Mouse (Mus musculus) MN1 (cell line): ENCODE measurements around the gene Slamf6.
"Not testable (repeated sequence)": the region's sequence is repeated elsewhere in the genome, so short reads cannot be mapped to it uniquely, and the experiment has no call there.

Experiments used
- DNase-seq: peaks from one replicate; pipeline ENCODE4 v3.0.0-alpha.2; 2016; ENCODE audit warnings: low spot score

Slamf6 gene

DNA sequence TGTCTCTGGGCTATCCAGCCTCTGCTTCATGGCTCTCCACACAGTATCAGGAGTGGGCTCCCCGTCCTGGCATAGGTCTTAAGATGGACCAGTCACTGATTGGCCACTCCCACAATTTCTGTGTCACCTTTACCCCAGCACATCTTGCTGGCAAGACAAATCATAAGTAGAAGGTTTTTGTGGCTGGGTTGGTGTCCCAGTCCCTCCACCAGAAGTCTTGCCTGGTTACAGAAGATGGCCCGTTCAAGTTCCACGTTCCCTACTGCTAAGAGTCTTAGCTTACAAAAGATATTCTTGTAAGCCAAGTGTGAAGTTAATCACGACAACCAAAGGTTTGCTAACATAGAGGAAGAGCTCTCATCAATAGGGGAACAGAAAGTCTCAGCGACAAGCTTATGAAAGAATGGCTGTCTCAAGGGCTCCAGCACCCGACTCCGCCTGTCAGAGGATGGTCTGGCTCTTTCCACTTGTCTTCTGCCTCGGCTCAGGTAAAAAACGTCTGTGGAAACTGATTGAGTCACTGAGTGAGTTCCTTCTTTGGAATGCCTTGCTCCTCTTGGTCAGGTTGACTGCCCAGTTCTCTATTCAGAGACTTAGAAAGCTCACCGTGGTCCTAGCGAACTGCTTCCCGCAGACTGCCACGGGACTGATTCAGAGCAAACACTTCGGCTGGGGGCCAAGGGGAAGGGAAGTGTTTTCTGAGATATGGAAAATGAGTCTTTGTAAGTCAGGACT is at the start of gene Slamf6:
Gene Slamf6 (plus strand): TSS at position 211 of the 735 bp plus-strand sequence.
- DNase-seq, result no peak

DNA sequence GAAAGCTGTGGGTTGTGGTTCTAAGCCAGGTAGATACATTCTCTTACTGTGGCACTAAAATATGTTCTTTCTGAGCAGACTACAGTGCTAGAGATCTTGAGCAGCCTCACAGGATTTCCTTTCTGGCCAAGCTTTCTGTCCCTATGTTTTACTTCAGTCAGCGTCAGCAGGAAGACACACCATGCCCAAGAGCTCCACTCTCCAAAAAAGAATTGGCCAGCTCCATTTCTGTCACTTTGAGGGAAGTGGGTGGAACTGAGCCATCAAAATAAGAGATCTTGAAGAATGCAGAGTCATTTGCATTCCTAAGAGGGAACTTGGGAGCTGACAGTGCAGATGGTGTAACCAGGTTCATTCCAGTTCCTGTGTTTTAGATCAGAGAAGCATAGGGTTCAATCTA is 30.3 kb upstream of the Slamf6 start:
- no peak for DNase-seq

DNA sequence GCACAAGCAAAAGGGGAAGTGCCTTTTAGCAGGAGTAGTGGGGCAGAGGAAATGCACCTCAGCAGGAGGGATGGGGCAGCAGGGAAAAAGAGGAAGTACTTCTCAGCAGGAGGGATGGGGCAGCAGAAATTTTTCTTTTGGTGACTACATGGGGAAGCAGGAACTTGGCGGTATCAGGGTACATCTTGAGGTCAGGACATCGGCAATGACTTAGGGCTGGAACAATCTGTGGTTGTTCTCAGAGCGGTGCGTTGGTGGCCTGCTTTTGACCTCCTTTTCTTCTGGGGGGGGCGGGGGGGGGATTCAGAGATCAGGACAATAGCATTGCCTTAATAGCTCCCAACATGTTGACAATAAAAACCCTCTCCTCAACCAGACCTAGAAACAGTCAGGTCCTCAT is 22.0 kb upstream of the Slamf6 start, which contains the start of gene Gm10521:
Gene Gm10521 (plus strand): TSS at position 301 of the 400 bp plus-strand sequence.
- DNase-seq, result not testable (repeated sequence)

DNA sequence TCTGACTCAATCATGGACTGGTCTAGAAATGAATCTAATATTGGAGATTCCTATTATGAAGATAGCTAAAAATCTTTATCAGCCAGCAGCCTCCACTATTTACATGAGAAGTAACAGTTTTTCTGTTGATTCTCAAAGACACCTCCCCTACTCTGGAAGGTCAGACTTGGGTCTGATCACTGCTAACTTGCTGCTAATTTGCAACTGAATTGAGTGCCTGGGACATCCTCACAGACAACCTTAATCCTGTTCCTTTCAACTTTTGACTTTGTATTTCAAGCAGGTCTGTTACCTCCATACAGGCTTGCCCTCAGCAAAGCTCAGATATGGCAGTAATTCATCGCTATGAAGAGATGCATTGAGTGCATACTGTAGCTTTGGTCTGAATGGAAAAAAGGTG is 13.3 kb upstream of the Slamf6 start:
- DNase-seq, result no peak

DNA sequence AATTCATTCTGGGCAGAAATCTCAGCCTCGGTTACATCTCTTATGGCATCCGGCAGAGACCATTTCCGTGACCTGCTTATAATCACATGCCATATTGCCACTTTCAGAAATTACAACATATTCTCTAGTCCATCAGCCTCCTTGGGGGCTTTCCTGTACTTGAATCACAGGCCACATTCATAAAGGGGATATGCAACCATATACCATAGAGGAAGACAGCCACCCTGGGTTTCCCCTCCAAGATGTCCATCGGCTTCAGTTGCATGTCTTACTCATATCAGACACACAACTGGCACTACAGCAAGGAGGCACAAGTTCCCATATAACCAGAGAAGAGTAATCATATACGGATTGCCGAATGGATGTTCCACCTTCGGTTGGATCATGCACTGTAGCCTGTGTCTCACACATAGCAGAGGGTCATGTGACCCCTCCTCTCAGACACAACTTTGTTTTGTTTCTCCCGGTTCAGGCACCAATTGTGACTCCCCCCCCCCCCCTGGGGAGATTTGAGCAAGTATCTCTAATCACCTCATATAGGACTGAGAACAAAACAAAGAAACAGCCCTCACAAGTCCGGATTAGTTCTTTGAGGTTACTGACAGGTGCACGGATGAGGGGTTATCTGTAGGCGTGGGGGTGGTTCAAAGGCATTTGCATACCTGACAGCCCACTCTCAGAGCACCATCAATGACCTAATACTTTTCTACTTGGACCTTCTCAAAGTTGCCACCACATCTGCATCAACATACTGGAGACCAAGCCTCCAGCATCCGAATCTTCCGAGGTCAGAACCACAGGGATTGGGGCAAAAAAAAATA is 1.5 kb upstream of the Slamf6 start:
- DNase-seq, result no peak

DNA sequence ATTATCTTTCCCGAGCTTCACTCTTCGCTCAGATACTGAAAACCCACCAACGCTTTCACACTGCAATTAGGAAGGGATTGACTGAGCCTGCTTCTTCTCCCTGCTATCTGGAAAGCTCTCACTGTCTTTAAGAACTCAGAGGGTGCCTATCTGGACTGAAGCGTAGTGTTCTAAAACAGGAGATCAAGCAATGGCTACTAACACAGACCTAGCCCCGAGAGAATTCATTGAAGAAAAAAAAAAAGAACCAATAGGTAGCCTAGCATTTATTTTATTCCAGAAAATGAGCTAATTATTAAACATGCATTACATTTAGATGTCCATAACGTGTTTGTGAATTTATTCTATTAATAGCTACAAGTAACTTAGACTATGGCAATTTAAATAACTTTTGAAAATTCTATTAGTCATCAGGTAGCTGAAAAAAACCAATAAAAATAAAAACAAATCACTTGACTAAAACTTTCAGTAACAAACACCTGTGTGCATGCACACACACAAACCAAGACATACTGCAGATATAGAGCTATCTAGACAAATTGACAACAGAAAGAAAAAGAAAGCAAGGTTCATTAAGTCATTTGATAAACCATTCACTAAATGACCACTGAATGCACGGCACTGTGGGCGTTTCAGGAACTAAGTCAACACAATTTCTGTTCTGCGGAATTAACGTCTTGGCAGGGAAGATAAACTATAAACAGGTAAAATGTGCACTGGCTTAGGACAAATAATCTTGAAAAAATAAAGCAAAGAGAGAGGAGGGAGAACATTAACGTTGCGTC is 1.0 kb downstream of the Slamf6 start:
- DNase-seq, result no peak

DNA sequence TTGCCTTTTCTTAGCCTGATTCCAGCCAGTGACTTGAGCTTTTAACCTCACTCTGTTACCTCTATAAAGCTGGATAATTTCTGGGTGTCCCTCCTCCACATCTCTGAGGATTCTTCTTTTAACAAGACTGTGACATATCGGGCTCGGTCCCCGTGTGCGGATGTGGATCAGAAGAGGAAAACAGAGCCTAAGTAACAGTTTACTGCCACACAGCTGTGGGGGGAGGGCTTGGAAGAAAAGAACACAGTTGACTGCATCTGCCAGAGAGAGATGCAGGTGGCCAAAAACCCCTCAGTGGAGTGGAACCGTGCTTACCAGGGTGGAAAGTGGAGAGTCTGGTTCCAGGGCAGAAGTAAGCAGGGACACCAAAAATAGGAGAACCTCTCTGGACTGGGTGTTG is 1.9 kb downstream of the Slamf6 start:
- no peak for DNase-seq

DNA sequence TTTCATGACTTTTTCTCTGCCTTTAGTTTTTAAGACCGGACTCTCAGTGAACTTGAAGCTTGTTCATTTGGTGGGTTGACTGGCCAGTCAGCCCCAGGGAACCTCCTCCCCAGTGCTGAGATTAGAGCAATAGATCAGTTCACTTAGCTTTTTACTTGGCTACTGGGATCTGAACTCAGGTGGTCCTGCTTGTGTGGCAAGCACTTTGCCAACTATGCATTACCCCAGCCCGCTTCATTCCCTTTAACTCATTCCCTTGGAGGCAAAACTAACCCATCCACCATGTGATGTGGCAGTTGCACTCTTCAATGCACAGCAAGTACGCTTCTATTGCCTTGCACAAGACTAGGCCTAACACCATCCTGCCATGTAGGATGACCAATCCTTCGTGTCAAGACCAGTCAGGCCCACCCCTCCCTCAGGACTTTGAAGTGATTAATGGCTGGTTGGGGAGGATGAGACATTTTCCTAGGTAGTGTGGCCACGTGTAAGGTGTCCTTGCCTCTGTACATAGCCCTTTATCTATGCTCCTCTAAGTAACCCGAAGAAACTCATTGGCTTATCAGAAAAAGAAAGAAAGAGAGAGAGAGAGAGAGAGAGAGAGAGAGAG is 2.7 kb downstream of the Slamf6 start:
- no peak for DNase-seq

DNA sequence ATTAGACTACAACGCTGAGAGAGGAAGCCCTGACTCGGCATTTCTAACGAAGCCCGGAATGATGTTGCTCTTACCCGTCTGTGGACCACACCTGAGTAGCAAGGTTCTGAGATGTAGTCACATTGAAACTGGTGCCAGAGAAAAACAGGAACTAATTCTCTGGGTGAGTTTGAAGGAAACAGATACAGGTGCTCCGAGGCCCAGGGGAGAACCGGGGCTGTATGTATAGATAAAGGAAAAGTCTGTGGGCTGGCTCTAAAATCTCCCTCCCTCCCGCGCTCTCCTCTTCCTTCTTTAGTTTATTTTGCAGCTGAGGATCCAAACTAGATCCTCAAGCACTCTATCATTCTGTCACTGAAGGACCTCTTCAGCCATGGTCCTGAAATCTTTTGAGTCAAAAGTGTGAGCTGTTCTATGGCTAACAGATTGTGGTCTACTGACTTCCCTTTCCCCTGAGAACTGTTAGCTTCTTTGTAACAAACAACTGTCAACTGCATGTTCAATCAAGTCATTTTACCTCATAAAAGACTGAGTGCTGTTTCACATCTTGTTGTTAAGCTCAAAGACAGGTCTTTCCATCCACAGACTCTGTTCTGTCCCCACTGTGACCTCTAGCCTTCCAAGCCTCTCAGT is 3.8 kb downstream of the Slamf6 start:
- no peak for DNase-seq

DNA sequence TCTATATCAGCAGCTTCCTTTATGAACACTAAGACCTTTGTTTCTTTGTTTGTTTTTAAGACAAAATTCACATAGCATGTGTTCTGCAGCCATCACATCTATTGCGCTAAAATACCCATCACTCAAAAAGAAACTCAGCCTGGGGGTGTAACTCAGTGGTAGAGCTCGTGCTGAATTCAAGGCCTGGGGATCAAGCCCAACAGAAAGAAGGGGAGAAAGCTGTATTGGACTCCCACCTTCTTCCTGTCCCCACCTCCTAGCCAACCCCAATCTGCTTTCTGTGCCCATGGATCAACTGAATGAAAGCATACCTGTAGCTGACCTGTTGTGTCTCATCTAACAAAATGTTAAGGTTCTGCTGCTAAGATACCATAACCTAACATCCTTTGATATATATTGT is 4.3 kb downstream of the Slamf6 start:
- no peak for DNase-seq

DNA sequence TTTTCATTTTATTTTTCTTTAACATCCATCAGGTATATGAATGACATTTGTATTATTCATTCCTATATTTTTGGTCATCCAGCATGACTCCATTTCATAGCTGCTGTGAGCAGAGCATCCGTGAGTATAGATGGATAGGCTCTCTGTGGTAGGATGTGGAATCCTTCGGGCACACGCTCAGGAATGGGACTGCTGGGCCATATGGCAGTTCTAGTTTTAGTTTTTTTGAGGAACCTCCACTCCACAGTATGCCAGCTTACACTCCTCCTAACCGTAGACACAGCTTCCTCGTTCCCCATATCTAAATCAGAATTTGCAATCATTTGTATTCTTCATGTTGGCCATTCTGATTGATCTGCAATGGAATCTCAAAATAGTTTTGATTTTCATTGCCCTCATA is 5.5 kb downstream of the Slamf6 start:
- DNase-seq, result no peak

DNA sequence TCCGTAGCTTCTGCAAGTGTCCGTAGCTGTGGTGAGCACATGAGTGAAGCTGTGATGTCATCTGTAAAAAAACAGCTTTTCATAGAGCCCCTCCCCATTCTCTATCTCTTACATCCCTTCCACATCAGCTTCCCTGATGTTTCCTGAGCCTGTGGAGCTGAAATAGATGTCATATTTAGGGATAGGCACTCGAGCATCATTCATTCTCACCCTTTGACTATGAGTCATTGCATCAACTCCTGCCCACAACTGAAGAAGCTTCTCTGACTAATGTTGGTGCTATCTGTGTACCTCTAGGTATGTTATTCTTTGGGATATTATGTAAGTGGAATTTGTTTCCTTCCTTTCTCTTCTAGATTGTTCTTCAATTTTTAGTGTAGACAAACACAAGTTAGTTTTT is 7.6 kb downstream of the Slamf6 start:
- DNase-seq, result no peak

DNA sequence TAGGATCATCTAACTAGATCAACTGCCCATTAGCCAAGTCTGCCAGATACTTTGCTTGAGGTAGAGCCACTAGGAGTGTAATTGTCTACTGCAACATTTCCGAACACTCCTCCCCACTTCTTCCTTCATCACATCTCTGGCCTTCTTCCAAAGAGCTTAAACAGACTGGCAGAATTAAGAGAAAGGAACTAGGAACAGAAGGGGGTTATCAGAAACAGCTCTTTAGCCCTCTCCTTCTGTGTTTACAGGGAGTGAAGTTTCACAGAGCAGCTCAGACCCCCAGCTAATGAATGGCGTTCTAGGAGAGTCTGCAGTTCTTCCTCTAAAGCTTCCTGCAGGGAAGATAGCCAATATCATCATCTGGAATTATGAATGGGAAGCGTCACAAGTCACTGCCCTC is 16.5 kb downstream of the Slamf6 start:
- DNase-seq, result no peak

DNA sequence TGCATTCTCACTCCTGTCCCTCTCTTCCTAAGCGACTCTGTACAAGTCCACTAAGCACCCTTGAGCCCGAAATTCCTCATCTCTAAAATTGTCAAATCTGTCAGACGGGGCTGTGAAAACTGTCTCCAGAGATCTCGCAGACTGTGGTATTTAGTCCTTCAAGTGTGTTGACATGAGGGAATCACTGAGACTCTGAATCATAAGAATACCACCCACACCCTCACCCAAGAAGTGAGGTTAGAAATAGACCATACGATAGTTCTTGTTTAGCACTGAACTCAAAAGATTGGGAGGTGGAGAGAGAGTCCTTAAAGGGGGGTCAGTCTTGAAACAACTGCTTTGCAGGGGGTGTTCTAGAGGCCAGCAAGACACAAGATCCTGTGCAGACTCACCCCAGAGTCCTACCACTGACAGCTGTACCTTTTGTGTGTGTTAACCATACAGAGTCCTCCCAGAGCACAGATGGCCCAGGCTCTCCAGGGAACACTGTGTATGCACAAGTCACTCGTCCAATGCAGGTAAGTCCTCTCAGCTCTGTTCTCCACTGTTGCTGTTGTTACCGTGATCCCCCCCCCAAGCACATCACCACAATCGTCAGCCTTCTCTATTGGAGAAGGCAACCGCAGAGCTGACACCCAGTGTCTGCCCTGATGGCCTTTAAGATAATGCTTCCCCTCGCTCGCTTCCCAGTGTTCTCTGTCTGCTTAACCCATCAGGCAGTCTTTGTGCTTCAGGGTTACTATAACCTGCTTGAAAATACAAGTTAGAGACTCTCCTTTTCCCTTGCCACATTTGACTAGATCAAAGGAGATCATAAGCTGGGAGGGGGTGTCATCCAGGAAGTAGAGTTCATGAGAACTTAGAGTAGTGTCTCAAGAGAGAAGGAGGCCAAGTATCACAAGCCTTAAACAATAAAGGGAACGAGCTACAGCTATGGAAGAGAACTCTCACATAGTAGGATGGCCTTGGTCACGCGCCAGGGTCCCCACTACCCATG is 21.9 kb downstream of the Slamf6 start:
- DNase-seq, result no peak

DNA sequence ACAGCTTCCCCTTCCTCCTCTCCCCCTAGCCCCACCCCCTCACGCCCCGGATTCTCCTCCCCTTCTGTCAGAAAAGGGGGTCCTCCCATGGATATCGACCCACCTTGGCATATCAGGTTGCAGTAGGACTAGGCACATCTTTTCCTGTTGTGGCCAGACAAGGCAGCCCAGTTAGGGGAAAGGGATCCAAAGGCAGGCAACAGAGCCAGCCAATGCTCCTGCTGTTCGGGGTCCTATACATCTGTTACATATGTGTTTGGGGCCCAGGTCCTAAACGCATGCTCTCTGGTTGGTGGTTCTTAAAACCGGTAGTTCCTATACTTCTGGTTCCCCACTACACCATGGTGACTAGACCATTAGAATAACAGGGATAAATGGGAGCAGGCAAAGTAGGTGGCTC is 23.3 kb downstream of the Slamf6 start:
- DNase-seq, result no peak

DNA sequence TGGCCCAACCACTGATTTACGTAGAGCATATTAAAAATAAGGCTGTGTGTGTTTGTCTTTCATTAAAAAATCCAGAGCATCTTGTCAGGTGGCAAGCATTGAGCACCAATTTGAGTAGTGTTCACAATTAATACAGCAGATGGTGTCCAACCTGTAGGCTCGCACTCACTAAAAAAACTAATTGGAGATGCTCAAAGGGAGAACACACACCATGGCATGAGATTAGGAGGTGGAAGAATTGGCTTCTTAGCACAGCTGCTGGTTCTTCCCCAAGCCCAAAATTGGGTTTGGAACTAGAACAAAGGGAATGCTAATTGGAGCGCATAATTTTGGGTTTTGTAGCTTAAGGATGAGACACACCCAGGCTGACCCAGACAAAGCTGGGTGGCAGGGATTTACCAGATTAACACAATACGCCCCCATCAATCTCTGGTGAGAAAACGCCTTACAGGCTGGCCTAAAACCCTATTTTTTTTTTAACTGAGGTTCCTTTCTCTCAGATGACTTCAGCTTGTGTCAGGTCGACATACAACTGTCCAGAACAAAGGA is 29.2 kb downstream of the Slamf6 start:
- no peak for DNase-seq

DNA sequence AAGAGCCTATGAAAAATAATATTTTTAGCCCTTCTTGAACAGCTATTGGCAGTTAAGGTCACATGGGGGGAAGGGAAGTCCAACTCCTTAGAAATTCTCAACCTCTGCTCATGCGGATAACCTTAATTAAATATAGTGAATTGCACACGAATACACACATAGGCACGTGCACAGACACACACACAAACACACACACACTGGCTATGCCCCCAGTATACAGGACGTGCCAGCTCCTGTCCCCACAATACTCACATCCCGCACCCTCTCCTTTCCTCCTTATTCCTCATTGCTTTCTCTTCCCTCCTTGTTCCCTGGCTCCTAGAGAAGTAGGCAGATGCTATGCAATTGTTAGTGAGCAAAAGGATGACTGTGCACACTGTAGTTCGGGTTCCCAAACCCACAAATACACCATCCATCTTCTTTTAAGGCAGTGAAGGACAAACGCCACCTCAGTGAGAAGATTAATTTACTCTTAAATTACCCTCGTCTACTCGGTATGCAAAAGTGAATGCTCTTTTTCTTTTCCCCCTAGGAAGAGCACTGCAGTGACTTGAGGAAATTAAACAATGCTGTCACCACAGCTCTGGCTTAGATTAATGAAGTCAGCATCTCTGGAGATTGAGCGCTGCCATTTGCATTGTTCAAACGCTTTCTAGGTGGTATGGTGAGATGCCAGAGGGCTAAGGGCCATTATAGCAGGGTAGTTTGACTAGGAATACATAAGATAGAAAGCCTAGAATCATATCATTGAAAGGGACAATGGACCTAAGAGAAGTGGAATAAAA is 31.0 kb downstream of the Slamf6 start:
- DNase-seq, result no peak

DNA sequence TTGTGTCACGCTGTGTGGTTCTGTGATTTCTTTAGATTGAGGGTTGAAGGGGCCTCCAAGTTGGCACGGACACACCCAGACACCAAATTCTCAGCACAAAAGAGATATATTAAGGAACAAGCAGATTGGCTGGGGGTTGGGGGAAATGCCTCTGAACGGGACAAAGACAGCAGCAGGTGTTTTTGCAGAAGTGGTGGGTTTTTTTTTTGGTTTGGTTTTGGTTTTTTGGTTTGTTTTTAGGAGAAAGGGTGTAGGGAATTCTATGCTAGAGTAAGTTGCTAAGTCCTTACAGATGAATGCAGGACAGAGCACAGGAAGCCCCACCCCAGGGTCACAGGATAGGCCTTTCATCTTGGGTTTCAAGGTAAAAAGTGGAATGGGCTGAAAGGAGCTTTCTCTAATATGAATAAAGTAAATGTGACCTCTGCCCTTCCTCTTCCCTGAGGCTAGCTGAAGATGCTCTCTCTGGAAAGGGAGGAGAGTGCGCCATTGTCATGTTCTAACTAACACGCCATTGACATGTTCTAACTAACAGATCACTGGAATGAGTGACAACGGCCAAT is 31.7 kb downstream of the Slamf6 start:
- DNase-seq, result no peak

DNA sequence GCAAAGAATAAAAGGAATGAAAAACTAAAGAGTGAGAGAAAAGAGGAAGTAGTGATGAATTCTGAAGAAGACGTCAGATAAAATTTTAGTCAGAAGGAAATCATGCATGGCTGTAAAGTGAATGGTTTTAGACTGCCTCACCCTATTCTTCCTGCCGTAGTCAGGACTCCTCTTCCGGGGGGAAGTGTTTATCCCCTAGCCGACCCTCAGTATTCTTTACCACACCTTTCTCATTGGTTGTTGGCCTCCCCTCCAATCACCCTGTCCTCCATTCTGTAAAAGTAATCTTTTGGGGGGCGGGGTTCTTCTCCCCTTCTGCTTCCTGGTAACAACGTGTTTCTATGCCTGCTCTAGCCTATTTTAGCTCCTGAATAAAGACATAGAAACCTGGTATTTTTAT is 37.8 kb downstream of the Slamf6 start:
- DNase-seq, result no peak
